Mouse (Mus musculus) right cerebral cortex, adult 2 months (tissue): ENCODE data around the gene Spem1.
A peak's percentile ranks its signal among the peaks of the same experiment; 100 is the strongest.

ENCODE experiments used
- DNase-seq, 2 experiments: peaks; one replicate each; pipeline ENCODE4 v3.0.0; 2021 to 2022; ENCODE audit warnings: low spot score in 2 of 2

Spem1 gene

DNA sequence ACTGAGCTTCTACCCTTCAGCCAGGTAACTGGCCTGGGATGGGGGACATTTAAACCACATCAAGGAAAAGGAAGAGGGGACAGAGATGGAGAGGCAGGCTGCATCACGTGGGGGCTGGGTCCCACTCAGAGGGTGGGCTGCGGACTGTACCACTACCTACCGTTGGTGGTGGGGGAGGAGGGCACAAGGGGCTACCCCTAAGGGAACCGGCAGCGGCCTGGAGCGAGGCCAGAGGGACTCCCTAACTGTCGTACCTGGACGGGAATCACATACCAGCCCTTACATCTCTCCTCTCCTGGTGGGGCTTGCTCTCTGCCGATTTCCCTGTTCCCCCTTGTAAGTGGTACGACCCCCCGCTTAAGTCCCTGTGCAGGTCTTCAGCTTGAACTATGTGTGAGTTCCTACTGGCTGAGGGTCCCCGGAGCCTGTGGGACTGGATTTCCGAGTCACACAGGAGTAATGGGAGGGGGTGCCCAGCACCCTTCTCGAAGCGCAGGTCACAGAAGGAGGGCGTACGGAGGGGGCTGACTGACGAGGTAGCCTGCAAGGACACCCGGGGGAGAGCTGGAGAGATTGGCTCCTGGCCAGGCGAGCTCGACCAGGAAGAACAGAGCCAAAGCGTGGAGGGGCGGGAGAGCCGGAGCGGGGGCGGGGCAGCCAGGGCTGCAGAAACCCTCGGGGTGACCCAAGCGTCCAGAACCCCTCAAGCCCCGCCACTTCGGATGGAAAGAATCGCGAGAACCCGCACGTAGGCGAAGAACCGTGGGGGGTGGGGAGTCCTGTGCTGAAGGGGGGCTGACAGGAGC is 21.4 kb downstream of the Spem1 start:
- no peak for DNase-seq

- no peak for DNase-seq
Observed at GRCm38 (mm10) chr11:69800138-69800391, 21.9 kb downstream of the Spem1 start.

- no peak for DNase-seq
Observed at GRCm38 (mm10) chr11:69799394-69800137, 22.4 kb downstream of the Spem1 start.

- DNase-seq = no peak
Observed at GRCm38 (mm10) chr11:69797924-69798323, 24.1 kb downstream of the Spem1 start.

- DNase-seq = no peak
Observed at GRCm38 (mm10) chr11:69795983-69796435, 26.0 kb downstream of the Spem1 start.

GRCm38 (mm10) chr11:69795168-69795982 is 26.6 kb downstream of the Spem1 start, which contains the start of gene Chrnb1:
TSS of gene Chrnb1 (minus strand) at chr11:69795943.
- peak; percentile 85 to 91 for DNase-seq

GRCm38 (mm10) chr11:69793429-69793828 is 28.6 kb downstream of the Spem1 start:
- DNase-seq = no peak

- no peak for DNase-seq
Observed at GRCm38 (mm10) chr11:69791420-69791819, 30.6 kb downstream of the Spem1 start.

DNA sequence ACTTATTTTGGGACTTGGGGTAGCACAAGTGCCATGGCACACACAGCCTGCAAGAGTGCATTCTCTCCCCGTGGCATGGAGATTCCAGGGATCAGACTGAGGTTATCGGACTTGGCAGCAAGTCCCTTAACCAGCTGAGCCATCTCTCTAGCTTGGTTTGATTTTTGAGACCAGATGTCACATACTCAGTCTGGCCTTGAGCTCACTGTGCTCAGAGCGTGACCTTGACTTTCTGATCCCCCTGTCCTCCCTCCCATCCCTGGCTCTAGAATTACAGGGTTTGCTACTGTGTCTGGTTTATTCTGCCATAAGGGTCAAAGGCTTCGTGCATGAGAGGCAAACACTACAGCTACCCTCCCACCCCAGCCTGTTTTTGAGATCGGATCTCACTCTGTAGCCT is 32.5 kb downstream of the Spem1 start:
- no peak for DNase-seq

- DNase-seq = no peak
Observed at GRCm38 (mm10) chr11:69787306-69787705, 34.7 kb downstream of the Spem1 start.

DNA sequence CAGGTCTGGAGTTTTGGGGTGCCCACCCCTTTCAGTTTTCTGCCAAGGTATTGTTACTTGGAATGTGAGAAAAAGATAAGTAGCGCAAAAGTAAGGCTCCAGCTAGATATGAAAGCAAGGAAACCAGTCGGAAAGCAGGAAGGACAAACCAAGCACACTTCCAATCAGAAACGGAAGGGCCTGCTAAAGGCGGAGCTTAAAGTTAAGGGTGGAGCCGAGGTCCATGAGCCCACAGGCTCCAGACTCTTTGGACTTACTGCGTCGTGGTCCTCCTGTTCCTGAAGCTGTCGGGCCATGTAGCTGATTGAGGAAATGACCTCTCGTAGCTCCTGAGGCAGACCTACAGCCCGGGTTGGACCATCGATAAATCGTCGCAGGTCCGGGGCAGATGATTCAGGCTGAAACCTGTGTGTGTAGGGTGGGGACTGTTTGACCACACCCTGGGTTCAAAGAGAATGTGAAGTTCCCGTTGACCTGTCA is 37.1 kb downstream of the Spem1 start:
- DNase-seq = no peak

- DNase-seq = no peak
Observed at GRCm38 (mm10) chr11:69781828-69782227, 40.2 kb downstream of the Spem1 start.

DNA sequence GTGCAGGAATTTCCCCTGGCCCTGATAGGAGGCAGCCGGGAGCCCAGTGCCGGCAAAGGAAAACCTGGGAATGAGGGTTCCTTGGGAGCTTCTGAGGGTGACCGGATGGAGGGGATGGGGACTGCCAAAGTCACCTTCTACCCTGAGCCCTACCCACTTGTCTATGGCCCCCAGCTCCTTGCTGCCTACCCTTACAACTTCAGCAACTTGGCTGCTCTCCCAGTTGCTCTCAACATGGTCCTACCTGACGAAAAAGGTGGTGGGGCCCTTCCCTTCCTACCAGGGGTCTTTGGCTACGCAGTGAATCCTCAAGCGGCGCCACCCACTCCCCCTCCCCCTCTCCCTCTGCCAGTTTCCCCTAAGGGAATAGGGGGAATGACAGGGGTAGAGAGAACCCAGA is 43.0 kb downstream of the Spem1 start:
- no peak for DNase-seq

- no peak for DNase-seq
Observed at GRCm38 (mm10) chr11:69778258-69778982, 43.6 kb downstream of the Spem1 start.

- DNase-seq = no peak
Observed at GRCm38 (mm10) chr11:69777504-69778257, 44.3 kb downstream of the Spem1 start.

DNA sequence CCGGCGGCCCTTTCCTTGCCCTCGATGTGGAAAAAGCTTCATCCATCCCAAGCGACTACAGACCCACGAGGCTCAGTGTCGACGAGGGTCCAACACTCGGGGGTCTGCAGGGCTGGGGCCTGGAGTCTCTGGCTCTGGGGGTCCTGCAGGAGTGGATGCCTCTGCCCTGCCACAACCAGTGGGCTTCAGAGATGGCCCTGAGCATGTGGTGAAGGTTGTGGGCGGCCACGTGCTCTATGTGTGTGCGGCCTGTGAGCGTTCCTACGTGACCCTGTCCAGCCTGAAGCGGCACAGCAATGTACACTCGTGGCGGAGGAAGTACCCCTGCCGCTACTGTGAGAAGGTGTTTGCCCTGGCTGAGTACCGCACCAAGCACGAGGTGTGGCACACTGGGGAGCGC is 45.5 kb downstream of the Spem1 start:
- no peak for DNase-seq

DNA sequence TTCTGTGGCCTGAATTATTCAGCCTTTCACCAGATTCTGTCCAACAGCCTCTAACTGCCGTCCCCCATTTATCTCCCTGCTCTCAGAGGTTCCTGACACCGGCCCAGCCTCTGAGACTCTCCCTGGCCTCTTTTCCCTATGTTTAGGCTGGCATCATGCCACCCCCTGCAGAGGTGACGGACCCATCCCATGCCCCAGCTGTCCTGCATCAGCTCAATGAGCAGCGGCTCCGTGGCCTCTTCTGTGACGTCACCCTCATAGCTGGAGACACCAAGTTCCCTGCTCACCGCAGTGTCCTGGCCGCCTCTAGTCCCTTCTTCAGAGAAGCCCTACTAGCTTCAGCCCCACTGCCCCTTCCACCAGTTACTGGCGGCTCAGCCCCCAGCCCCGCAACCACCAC is 46.3 kb downstream of the Spem1 start:
- no peak for DNase-seq

DNA sequence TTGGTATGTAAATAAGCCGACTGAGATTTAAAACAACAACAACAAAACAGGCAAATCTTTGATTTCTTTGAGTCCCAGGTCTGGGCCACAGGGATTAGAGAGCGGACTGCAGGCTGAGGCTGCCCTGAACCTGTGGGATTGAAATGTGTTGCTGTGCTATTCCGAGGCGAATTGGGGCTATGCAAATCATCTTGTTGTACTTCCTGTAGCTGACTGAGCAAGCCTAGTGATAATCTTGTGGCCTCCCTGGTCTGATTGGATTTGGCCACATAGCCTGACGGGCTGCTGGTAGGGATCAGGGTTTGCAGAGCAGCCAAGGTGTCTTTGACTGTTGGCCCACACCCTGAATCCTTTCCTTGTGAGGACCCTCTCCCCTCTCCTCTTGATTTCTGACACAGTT is 47.0 kb downstream of the Spem1 start:
- no peak for DNase-seq
